Mouse (Mus musculus) bone marrow, adult 2 months (tissue): ENCODE measurements around the gene Supt7l.

ENCODE experiments used
- CTCF ChIP-seq: fragments of 200-500 bp; IDR thresholded peaks from 2 replicates; pipeline ENCODE4 v1.5.1; 2011; ENCODE audit warnings: low read length, control low read depth; ENCODE audit not compliant: control insufficient read depth, insufficient read depth
- POLR2A ChIP-seq: fragments of 200-500 bp; IDR thresholded peaks from 2 replicates; pipeline ENCODE4 v1.6.1; 2011; ENCODE audit warnings: low read depth, mild to moderate bottlenecking, control low read depth, low read length, borderline replicate concordance; ENCODE audit not compliant: control insufficient read depth

- TF ChIP-seq CTCF (no peak), POLR2A (no peak)
Measured at GRCm38 (mm10) chr5:31535228-31535627, 7.6 kb upstream of the Supt7l start.
